Mouse (Mus musculus) kidney, adult 2 months (tissue): ENCODE measurements around the gene S100a14. TPM values are rescaled to one million over a fixed set of nuclear protein-coding genes. Genes with fewer than 3 reads are reported as not detected.

Experiments used
- DNase-seq: peaks from one replicate; pipeline ENCODE4 v3.0.0; 2021
- H3K27ac ChIP-seq: fragments of 200-500 bp; 2 replicates; pipeline ENCODE4 v1.5.1; 2012; ENCODE audit warnings: low read depth, low read length, control low read depth, inconsistent platforms; ENCODE audit not compliant: insufficient read depth
- H3K27me3 ChIP-seq: fragments of 200-500 bp; replicated peaks from 2 replicates; pipeline ENCODE4 v1.6.1; 2012; ENCODE audit warnings: mild to moderate bottlenecking, moderate library complexity, low read length, inconsistent platforms; ENCODE audit not compliant: control insufficient read depth, insufficient read depth
- H3K36me3 ChIP-seq: fragments of 200-500 bp; 2 replicates; pipeline ENCODE4 v1.6.1; 2012; ENCODE audit warnings: mild to moderate bottlenecking, moderate library complexity, low read length, inconsistent platforms; ENCODE audit not compliant: control insufficient read depth, insufficient read depth
- H3K4me1 ChIP-seq: fragments of 200-500 bp; 2 replicates; pipeline ENCODE4 v1.6.1; 2011; ENCODE audit warnings: low read length; ENCODE audit not compliant: control insufficient read depth, insufficient read depth
- H3K4me3 ChIP-seq: fragments of 200-500 bp; 2 replicates; pipeline ENCODE4 v1.5.1; 2011; ENCODE audit warnings: mild to moderate bottlenecking, low read depth, low read length, control low read depth; ENCODE audit not compliant: insufficient read depth
- CTCF ChIP-seq: fragments of 200-500 bp; conservative IDR thresholded peaks from 2 replicates; pipeline ENCODE4 v1.5.1; 2011; ENCODE audit warnings: low read depth, mild to moderate bottlenecking, control low read depth, low read length, moderate library complexity, mixed read lengths; ENCODE audit not compliant: insufficient read depth, insufficient read length
- POLR2A ChIP-seq: fragments of 200-500 bp; IDR thresholded peaks from one replicate; pipeline ENCODE4 v1.6.1; 2011; ENCODE audit warnings: low read depth, low read length, control low read depth
- WGBS: fragments of 180-500 bp; shearing (Covaris S2); methylation state at CpG from one replicate; pipeline ENCODE4 v1.1.7; 2018; 5-methylcytosine and 5-hydroxymethylcytosine counted together
- polyA plus RNA-seq: library from polyadenylated mRNA; depleted of rRNA; stranded (reverse); fragments of >200 nt; gene quantifications from 2 replicates; pipeline ENCODE4 v1.2.3, GENCODE M21; 2012; rRNA removed

The S100a14 gene
- polyA plus RNA-seq, 1 experiment = 0.61 TPM

DNA sequence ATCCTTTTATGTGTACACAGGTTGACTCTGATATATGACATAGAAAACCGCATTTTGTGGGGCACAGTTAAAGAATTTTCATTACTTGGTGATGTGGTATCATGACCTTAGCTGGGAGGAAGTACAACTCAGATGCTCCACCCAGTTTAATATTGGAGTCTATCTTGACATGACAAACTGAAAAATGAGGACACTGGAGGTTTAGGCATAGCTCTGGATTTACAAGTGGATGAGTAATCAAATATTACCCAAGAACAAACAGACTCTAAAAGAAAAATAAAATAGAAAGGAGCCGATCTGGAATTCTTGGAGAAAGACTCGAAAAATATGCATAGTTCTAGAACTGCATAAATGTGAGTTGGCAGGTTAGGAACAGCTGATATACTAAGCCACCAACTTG is 48.7 kb downstream of the S100a14 start:
- DNase-seq = no peak
- 59% methylated on average over 3 of the region's 3 CpGs for WGBS
- no peak overlapping the region for H3K27ac ChIP-seq
- no peak for TF ChIP-seq CTCF
- no peak for TF ChIP-seq POLR2A
- H3K36me3 ChIP-seq = no peaks in the 10 kb centered on the region
- no peaks in the 10 kb centered on the region for H3K4me1 ChIP-seq
- no peak overlapping the region for H3K4me3 ChIP-seq
- H3K27me3 ChIP-seq = no peaks in the 10 kb centered on the region

DNA sequence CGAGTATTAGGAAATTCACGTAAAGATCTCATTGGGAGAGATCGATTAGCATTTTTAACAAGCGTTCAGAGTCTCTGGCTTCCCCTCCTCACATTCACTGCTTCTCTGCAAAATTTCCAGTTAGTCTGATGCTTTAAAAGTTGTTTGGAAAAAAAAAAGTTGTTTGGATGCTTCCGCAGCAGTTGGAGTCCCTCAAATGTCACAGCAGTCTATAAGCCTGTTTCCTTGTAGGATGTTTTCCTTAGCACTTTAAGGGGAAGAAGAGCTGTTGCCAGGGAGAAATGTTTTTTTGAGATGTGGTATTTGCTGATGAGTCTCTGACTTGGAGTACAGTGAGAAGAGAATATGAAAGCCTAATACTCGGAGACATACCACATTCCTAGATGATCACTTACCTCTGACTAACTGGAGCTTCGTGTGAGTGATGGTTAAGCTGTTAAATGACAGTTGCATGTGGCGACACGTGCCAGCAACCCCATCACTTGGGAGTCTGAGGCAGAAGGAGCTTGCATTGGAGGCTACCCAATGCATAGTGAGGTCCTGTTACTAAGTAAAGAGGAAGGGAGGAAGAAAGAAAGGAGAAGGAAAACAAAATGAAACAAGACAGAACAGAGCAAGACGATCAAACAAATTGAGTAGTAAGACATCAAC is 49.8 kb downstream of the S100a14 start:
- Histone ChIP-seq H3K27ac (no peak overlapping the region), H3K27me3 (no peaks in the 10 kb centered on the region), H3K36me3 (no peaks in the 10 kb centered on the region), H3K4me1 (no peaks in the 10 kb centered on the region), H3K4me3 (no peak overlapping the region)
- 62% methylated on average over 10 of the region's 10 CpGs for WGBS
- DNase-seq = no peak
- no peak for TF ChIP-seq CTCF
- no peak for TF ChIP-seq POLR2A

Other genes with a start within 250 kb of the S100a14 start
- gene Gatad2b, start 233.7 kb upstream of the S100a14 start, polyA plus RNA-seq = 18.5 and 18.6 TPM in 2 replicates
- 12.9 and 16.2 TPM in 2 replicates for gene Slc27a3, start 136.9 kb upstream of the S100a14 start, polyA plus RNA-seq
- gene Ints3, start 93.2 kb upstream of the S100a14 start, polyA plus RNA-seq = 22.9 and 23.6 TPM in 2 replicates
- 51.4 and 55.4 TPM in 2 replicates for gene Npr1, start 61.0 kb upstream of the S100a14 start, polyA plus RNA-seq
- 19.4 and 22.8 TPM in 2 replicates for gene Ilf2, start 50.7 kb upstream of the S100a14 start, polyA plus RNA-seq
- 20.7 and 25.3 TPM in 2 replicates for gene Snapin, start 35.8 kb upstream of the S100a14 start, polyA plus RNA-seq
- gene Chtop, start 17.4 kb upstream of the S100a14 start, polyA plus RNA-seq = 26.6 and 36.6 TPM in 2 replicates
- gene S100a1, start 12.5 kb upstream of the S100a14 start, polyA plus RNA-seq = 625 and 771 TPM in 2 replicates
- gene S100a13, start 12.4 kb upstream of the S100a14 start, polyA plus RNA-seq = 64.7 and 65.4 TPM in 2 replicates
- gene S100a16, start 10.4 kb downstream of the S100a14 start, polyA plus RNA-seq = 124 and 140 TPM in 2 replicates
- 0.23 and 0.34 TPM in 2 replicates for gene S100a3, start 33.7 kb downstream of the S100a14 start, polyA plus RNA-seq
- gene S100a2, start 63.4 kb downstream of the S100a14 start, polyA plus RNA-seq = not detected in 2 replicates
- not detected in 2 replicates for gene Gm42674, start 75.0 kb downstream of the S100a14 start, polyA plus RNA-seq
- 10.3 and 16.9 TPM in 2 replicates for gene S100a4, start 76.9 kb downstream of the S100a14 start, polyA plus RNA-seq
- not detected in 2 replicates for gene S100a5, start 81.7 kb downstream of the S100a14 start, polyA plus RNA-seq
- 95.8 and 129 TPM in 2 replicates for gene S100a6, start 86.0 kb downstream of the S100a14 start, polyA plus RNA-seq
- 0.11 and 0.27 TPM in 2 replicates for gene S100a7a, start 127.2 kb downstream of the S100a14 start, polyA plus RNA-seq
- gene S100a8, start 142.1 kb downstream of the S100a14 start, polyA plus RNA-seq = 0.26 and 1.2 TPM in 2 replicates
- 0.39 and 1.4 TPM in 2 replicates for gene S100a9, start 168.9 kb downstream of the S100a14 start, polyA plus RNA-seq
- gene Pglyrp4, start 200.1 kb downstream of the S100a14 start, polyA plus RNA-seq = not detected in 2 replicates